Mouse (Mus musculus): ENCODE measurements around the gene Rusc2.

Rusc2 gene

GRCm38 (mm10) chr4:43442456-43443361, 60.9 kb downstream of the Rusc2 start:
- DNase-seq (ENCODE audit: extremely low spot score) = peak; percentile 72

- peak; percentile 38 for DNase-seq (ENCODE audit: extremely low spot score)
Observed at GRCm38 (mm10) chr4:43443511-43443910, 61.7 kb downstream of the Rusc2 start.

- DNase-seq (ENCODE audit: extremely low spot score) = no peak
Observed at GRCm38 (mm10) chr4:43447251-43447650, 65.5 kb downstream of the Rusc2 start.

- DNase-seq (ENCODE audit: extremely low spot score) = no peak
Observed at GRCm38 (mm10) chr4:43448554-43448953, 66.8 kb downstream of the Rusc2 start.

DNA sequence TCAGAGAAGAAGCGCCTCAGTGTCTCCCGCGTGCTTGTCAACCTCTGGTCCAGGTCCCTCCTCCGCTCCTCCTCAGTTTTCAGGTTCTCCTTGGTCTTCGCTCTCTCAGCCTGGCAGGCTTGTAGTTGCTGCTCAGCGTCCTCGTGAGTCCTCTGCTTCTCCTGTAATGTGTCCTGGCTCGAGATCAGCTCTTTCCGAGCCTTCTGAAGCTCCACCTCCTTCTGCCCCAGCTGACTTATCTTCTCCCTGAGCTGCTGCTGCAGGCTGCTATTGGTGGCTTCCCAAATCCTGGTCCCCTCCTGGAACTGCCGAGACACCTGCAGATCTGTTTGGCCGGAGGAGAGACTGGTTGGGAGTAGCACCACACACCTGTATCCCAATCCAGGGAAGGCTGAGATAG, 70.5 kb downstream of the Rusc2 start:
- DNase-seq (ENCODE audit: extremely low spot score) = no peak

- peak; percentile 28 for DNase-seq (ENCODE audit: extremely low spot score)
Observed at GRCm38 (mm10) chr4:43453413-43453812, 71.6 kb downstream of the Rusc2 start.

- DNase-seq (ENCODE audit: extremely low spot score) = no peak
Observed at GRCm38 (mm10) chr4:43454041-43454836, 72.5 kb downstream of the Rusc2 start, which contains the start of gene Cd72. TSS of gene Cd72 (minus strand) at chr4:43454628.

DNA sequence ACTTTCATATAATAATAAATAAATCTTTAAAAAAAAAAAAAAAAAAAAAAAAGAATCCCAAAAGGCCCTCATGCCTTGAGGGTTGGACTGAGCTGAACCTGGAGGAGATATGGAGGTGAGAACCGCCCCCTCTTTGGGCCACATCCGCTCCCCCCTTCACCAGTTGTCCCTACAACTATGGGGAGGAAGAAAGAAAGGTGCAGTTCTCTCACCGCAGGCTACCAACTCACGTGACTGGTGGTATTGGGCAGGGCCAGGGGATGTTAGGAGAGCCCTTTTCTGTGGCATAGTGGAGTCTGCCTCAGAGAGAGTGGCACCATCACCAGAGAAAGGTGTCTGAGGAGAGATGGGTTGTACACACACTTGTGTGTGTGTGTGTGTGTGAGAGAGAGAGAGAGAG, 74.7 kb downstream of the Rusc2 start:
- DNase-seq (ENCODE audit: extremely low spot score) = no peak

- no peak for DNase-seq (ENCODE audit: extremely low spot score)
Observed at GRCm38 (mm10) chr4:43457124-43457523, 75.3 kb downstream of the Rusc2 start.

DNA sequence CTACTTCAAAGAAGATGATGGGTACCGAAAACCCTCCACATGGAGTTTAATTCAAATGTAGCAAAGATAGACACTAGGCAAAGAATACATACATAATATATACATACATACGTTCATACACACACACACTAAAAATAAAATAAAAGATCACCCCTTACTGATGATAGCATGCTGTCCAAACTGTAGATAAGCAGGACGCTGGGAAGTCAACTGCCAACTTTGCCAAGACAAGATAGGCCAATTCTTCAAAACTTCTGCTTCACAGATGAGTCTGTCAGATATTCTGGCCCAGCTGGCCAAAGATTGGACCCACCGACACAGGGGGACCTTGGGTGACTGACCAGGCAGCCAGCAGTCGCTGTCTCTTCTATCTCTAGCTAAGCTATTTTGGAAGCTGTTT, 81.3 kb downstream of the Rusc2 start:
- no peak for DNase-seq (ENCODE audit: extremely low spot score)

- DNase-seq (ENCODE audit: extremely low spot score) = no peak
Observed at GRCm38 (mm10) chr4:43465935-43466334, 84.2 kb downstream of the Rusc2 start.

DNA sequence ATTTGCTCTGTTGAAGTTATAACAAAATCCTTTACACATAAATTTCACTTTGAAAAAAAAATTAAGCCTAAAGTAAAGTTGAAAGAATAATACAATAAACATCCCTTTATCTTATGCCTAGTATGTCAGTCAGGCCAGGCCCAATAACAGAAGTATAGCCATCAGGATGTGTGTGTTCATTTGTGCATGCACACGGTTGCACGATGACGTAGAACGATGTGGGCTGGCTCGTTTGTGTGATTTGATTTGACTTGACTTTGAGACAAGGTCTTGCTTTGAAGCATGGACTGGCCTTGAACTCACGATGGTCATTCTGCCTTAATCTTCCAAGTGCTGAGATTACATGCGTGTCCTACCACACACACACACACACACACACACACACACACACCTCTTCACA, 85.1 kb downstream of the Rusc2 start:
- DNase-seq (ENCODE audit: extremely low spot score) = no peak

DNA sequence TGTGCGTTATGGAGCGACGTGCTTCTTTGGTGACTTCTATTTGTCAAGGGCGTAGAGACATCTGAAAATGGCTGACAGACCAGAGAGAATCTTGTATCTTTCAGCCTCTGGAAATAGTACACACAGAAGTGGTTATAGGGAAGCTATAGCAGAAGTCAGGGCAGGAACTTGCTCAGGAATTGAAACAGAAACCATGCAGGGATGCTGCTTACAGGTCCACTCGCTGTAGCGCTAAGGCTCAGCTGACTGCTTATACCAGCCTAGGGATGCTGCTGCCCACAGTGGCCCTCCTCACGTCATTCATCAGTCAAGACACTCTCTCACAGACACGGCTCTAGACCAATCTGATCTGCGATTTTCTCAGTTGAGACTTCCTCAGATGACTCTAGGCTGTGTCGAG, 88.5 kb downstream of the Rusc2 start:
- no peak for DNase-seq (ENCODE audit: extremely low spot score)

DNA sequence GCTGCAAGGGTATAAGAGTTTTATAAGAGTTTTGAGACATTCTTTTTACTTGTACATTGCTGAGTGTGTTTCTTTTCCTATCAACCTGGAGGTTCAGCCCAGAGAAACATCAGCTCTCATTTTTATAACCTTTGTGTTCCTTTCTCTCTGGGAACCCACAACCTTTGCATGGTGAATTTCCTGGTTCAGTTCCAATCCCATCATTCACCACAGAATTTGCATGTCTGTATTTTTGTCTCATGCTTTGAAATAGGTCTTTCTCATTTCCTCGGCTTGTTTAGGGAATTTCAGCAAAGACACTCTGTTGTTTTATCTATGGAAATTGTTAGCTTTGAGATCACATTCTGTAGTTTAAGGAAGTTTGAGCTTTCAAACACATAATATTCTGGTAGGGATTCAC, 91.9 kb downstream of the Rusc2 start:
- DNase-seq (ENCODE audit: extremely low spot score) = no peak

DNA sequence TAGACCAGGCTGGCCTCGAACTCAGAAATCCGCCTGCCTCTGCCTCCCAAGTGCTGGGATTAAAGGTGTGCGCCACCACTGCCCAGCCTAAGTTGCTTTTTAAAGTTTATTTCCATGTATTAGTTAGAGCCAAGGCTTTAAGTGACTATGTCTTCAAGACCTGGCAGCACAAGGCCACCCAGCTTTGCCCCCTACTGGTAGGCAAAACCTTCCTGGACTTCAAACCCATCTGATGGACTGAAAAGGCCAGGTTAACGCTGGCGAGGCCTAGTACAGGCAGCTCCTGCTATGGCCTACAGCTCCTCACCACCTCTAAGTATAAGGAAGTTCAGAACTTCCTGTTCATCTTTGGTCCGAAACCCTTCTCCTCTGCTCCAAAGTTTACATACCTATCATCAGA, 94.8 kb downstream of the Rusc2 start:
- no peak for DNase-seq (ENCODE audit: extremely low spot score)
